Mouse (Mus musculus): ENCODE measurements around the gene Pax6. TPM values are rescaled to one million over a fixed set of nuclear protein-coding genes. Genes with fewer than 3 reads are reported as not detected.

Gene Pax6
- polyA plus RNA-seq, 1 experiment from 2014 or later: 103 TPM

GRCm38 (mm10) chr2:105684991-105685650 is 16.4 kb downstream of the Pax6 start:
- H3K4me3 ChIP-seq (ENCODE audit: low read depth, low read length): peak overlapping the region; percentile 10; the same call in 1 of the 2 replicates
- H3K36me3 ChIP-seq (ENCODE audit: control insufficient read depth, insufficient read depth, low read length): peaks cover 4% of the 10 kb centered on the region
- H3K27me3 ChIP-seq (ENCODE audit: control insufficient read depth, insufficient read depth, low read length): peaks cover 20% of the 10 kb centered on the region
- DNase-seq (ENCODE audit: low spot score): peak; percentile 52
- no peaks in the 10 kb centered on the region for H3K9me3 ChIP-seq (ENCODE audit: control insufficient read depth, low read length)
- H3K4me2 ChIP-seq (ENCODE audit: low read depth, low read length, severe bottlenecking): peak overlapping the region; percentile 48; the same call in 1 of the 2 replicates
- WGBS: 51% methylated on average over 11 of the region's 11 CpGs
- 0 out of 2 replicates have a peak overlapping the region, but pooled peaks have one; percentile 53 for H3K27ac ChIP-seq (ENCODE audit: low read depth, low read length)
- peaks cover 45% of the 10 kb centered on the region for H3K4me1 ChIP-seq (replicated peaks; ENCODE audit: control insufficient read depth, insufficient read depth, low read length)
- no peak for ATAC-seq (replicated peaks; ENCODE audit: low FRiP score)
- peak overlapping the region; percentile 29; the same call in 1 of the 2 replicates for H3K9ac ChIP-seq (ENCODE audit: low read length)

DNA sequence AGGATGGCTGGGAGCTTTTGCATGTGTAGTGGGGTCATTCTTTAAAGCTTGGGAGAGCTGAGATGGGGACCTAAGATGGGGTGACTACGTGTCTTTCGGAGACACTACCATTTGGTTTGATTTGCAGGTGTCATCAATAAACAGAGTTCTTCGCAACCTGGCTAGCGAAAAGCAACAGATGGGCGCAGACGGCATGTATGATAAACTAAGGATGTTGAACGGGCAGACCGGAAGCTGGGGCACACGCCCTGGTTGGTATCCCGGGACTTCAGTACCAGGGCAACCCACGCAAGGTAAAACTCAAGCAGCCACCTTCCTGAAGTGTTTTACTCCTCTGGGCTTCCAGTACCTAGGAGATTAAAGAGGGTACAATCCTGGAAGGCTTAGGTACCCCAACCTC is 17.0 kb downstream of the Pax6 start:
- DNase-seq (ENCODE audit: low spot score) (no peak), ATAC-seq (replicated peaks; ENCODE audit: low FRiP score) (no peak)
- Histone ChIP-seq H3K27ac (ENCODE audit: low read depth, low read length) (peak overlapping the region; percentile 46; the same call in 1 of the 2 replicates), H3K9ac (ENCODE audit: low read length) (peak overlapping the region; percentile 16; the same call in 1 of the 2 replicates), H3K4me3 (ENCODE audit: low read depth, low read length) (peak overlapping the region; percentile 10), H3K9me3 (ENCODE audit: control insufficient read depth, low read length) (no peaks in the 10 kb centered on the region), H3K4me1 (replicated peaks; ENCODE audit: control insufficient read depth, insufficient read depth, low read length) (peaks cover 47% of the 10 kb centered on the region), H3K36me3 (ENCODE audit: control insufficient read depth, insufficient read depth, low read length) (peaks cover 4% of the 10 kb centered on the region), H3K4me2 (ENCODE audit: low read depth, low read length, severe bottlenecking) (peak overlapping the region; percentile 48; the same call in 1 of the 2 replicates), H3K27me3 (ENCODE audit: control insufficient read depth, insufficient read depth, low read length) (peaks cover 19% of the 10 kb centered on the region)
- 59% methylated on average over 11 of the region's 11 CpGs for WGBS

DNA sequence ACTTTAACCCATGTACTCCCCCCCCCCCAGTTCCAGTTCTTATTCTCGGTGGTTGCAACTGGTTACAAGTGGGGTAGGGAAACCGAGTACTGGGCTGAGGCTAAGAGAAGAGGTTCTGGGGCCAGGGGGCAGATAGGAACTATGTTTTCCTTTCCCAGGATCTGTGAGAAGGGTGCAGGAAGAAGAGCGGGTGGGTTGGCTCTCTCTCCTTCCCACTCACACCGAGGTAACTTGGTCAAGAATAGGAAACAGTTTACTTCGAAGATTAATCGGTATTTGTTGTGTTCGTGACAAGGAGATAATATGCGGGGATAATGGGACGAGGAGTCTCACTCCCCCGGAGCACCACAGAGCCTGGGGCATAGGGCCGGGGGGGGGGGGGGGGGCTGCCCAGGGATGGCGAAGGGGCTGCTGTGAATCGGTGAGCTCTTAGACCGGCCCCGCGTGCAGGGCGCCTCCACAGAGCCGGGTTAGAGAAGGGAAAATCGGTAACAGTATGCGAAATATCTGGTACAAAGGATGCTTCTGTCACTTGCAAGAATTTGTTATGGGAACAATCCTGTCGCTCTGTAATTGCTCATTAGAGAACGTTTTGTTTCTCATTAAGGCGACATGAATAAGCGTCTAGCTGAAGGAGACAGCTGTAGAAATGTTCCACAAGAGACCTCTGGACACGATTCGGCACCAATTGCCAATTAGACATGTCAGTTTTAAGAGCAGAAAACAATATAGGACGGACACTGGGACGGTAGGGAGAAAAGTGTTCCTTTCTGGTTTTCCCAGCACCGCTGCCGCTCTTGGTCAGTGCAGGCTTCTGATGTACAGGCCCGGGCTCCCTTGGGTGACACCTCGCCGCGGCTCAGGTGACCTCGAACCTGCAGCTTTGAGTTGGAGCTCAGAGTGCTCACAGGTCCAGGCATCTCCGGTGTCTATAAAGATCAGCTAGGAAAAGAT is 17.9 kb downstream of the Pax6 start:
- ATAC-seq (replicated peaks; ENCODE audit: low FRiP score) (peak; percentile 29; the same call in 1 of the 2 replicates), DNase-seq (ENCODE audit: low spot score) (peak; percentile 74)
- Histone ChIP-seq H3K9me3 (ENCODE audit: control insufficient read depth, low read length) (no peaks in the 10 kb centered on the region), H3K4me1 (replicated peaks; ENCODE audit: control insufficient read depth, insufficient read depth, low read length) (peaks cover 45% of the 10 kb centered on the region), H3K9ac (ENCODE audit: low read length) (peak overlapping the region; percentile 20; the same call in 1 of the 2 replicates), H3K4me2 (ENCODE audit: low read depth, low read length, severe bottlenecking) (peak overlapping the region; percentile 48; the same call in 1 of the 2 replicates), H3K27ac (ENCODE audit: low read depth, low read length) (peak overlapping the region; percentile 82), H3K27me3 (ENCODE audit: control insufficient read depth, insufficient read depth, low read length) (peaks cover 15% of the 10 kb centered on the region), H3K4me3 (ENCODE audit: low read depth, low read length) (peak overlapping the region; percentile 10), H3K36me3 (ENCODE audit: control insufficient read depth, insufficient read depth, low read length) (peaks cover 4% of the 10 kb centered on the region)
- 4% methylated on average over 35 of the region's 36 CpGs for WGBS

DNA sequence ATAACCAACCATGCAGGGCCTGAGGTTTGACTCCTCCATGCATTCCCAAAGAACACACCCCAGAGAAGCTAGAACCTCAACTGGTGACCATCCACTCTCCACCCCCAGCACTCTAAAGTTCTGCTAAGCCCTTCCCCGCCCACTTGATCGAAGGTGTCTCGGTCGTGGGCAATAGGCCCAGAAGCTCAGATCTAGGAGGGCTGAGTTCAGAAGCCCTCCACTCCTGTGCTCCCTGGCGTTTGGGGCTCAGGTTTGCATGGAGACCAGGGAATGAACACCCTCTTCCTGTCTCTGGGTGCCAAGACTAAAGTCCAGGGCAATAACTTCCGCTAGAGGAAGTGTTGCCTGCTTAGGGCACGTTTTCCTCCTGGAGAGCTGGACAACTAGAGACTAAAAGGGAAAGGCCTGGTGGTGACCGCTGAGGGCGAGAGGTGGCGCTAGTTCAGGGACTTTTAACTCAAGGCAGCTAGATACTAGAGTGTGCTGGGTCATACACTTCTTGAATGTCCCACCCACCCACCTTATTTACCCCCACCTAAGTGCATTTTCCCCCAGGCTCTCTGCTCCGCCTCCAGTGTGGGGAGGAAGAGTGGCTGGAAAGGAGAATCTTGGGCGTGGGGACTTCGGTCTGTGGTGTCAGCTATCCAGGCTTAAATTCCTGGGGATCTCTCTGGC is 18.8 kb downstream of the Pax6 start:
- 6% methylated on average over 13 of the region's 13 CpGs for WGBS
- peak overlapping the region; percentile 82 for H3K27ac ChIP-seq (ENCODE audit: low read depth, low read length)
- 0 out of 2 replicates have a peak overlapping the region, but pooled peaks have one; percentile 16 for H3K4me3 ChIP-seq (ENCODE audit: low read depth, low read length)
- H3K9ac ChIP-seq (ENCODE audit: low read length): peak overlapping the region; percentile 49
- peaks cover 15% of the 10 kb centered on the region for H3K27me3 ChIP-seq (ENCODE audit: control insufficient read depth, insufficient read depth, low read length)
- peaks cover 42% of the 10 kb centered on the region for H3K4me1 ChIP-seq (replicated peaks; ENCODE audit: control insufficient read depth, insufficient read depth, low read length)
- ATAC-seq (replicated peaks; ENCODE audit: low FRiP score): peak; percentile 17
- H3K9me3 ChIP-seq (ENCODE audit: control insufficient read depth, low read length): no peaks in the 10 kb centered on the region
- peak overlapping the region; percentile 48 for H3K4me2 ChIP-seq (ENCODE audit: low read depth, low read length, severe bottlenecking)
- peaks cover 4% of the 10 kb centered on the region for H3K36me3 ChIP-seq (ENCODE audit: control insufficient read depth, insufficient read depth, low read length)
- peak; percentile 75 for DNase-seq (ENCODE audit: low spot score)

DNA sequence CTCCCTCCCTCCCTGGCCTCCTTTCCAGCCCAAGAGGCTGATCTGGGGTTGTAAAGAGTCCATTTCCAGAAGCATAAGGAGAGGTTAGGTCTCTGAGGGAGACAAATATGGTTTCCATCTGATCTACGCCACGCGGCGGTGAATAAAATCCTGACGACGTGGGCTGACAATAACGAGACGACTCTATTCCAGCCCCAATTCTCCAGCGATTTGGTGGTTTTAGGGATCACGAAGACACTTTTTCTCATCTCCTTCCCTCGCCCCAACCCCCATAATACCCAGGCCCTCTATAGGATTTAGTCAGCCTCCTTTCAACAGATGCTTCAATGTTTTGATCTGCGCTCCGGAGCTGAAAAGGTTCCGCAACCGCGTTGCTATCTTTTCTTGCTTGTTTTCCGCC is 19.3 kb downstream of the Pax6 start:
- Histone ChIP-seq H3K4me3 (ENCODE audit: low read depth, low read length) (peak overlapping the region; percentile 16; the same call in 1 of the 2 replicates), H3K9ac (ENCODE audit: low read length) (peak overlapping the region; percentile 49), H3K27ac (ENCODE audit: low read depth, low read length) (peak overlapping the region; percentile 82), H3K9me3 (ENCODE audit: control insufficient read depth, low read length) (no peaks in the 10 kb centered on the region), H3K4me2 (ENCODE audit: low read depth, low read length, severe bottlenecking) (peak overlapping the region; percentile 48), H3K36me3 (ENCODE audit: control insufficient read depth, insufficient read depth, low read length) (peaks cover 4% of the 10 kb centered on the region), H3K27me3 (ENCODE audit: control insufficient read depth, insufficient read depth, low read length) (peaks cover 15% of the 10 kb centered on the region), H3K4me1 (replicated peaks; ENCODE audit: control insufficient read depth, insufficient read depth, low read length) (peaks cover 39% of the 10 kb centered on the region)
- ATAC-seq (replicated peaks; ENCODE audit: low FRiP score) (0 out of 2 replicates have a peak, but pooled peaks have one; percentile 1), DNase-seq (ENCODE audit: low spot score) (peak; percentile 62)
- under 1% methylated on average over 17 of the region's 17 CpGs for WGBS

- no peaks in the 10 kb centered on the region for H3K9me3 ChIP-seq (ENCODE audit: control insufficient read depth, low read length)
- ATAC-seq (replicated peaks; ENCODE audit: low FRiP score): no peak
- WGBS: 2% methylated on average over 25 of the region's 25 CpGs
- peaks cover 15% of the 10 kb centered on the region for H3K27me3 ChIP-seq (ENCODE audit: control insufficient read depth, insufficient read depth, low read length)
- peaks cover 4% of the 10 kb centered on the region for H3K36me3 ChIP-seq (ENCODE audit: control insufficient read depth, insufficient read depth, low read length)
- H3K4me1 ChIP-seq (replicated peaks; ENCODE audit: control insufficient read depth, insufficient read depth, low read length): peaks cover 37% of the 10 kb centered on the region
- H3K9ac ChIP-seq (ENCODE audit: low read length): peak overlapping the region; percentile 49
- DNase-seq (ENCODE audit: low spot score): peak; percentile 66
- H3K4me2 ChIP-seq (ENCODE audit: low read depth, low read length, severe bottlenecking): peak overlapping the region; percentile 48
- H3K27ac ChIP-seq (ENCODE audit: low read depth, low read length): peak overlapping the region; percentile 82
- H3K4me3 ChIP-seq (ENCODE audit: low read depth, low read length): peak overlapping the region; percentile 16
These were observed 20.0 kb downstream of the Pax6 start for GRCm38 (mm10) chr2:105688436-105689303.

DNA sequence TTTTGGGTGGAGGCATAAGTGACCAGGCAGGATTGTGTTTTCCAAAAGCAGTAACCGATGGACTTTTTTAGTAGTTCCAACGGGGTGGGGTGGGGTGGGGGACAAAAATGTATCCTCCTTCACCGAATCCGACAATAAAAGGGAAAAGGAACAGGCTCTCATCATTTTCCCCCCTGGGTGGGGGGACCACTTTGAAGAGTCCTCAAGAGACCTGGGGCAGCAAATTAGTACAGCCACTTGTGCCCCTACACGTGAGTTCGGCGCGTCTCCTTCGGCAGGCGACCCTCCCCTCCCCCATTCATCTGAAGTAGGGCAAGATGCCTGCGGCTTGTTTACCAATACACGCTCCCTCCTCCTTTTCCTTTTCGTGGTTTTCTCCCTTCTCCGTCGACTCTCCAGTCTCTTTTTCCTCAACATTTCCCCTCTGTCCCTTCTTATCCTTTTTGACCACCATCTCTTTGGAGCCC is 20.6 kb downstream of the Pax6 start:
- H3K27me3 ChIP-seq (ENCODE audit: control insufficient read depth, insufficient read depth, low read length): peaks cover 15% of the 10 kb centered on the region
- H3K27ac ChIP-seq (ENCODE audit: low read depth, low read length): peak overlapping the region; percentile 82
- H3K4me3 ChIP-seq (ENCODE audit: low read depth, low read length): peak overlapping the region; percentile 16
- peak; percentile 81 for DNase-seq (ENCODE audit: low spot score)
- H3K4me2 ChIP-seq (ENCODE audit: low read depth, low read length, severe bottlenecking): peak overlapping the region; percentile 48
- H3K36me3 ChIP-seq (ENCODE audit: control insufficient read depth, insufficient read depth, low read length): peaks cover 4% of the 10 kb centered on the region
- H3K4me1 ChIP-seq (replicated peaks; ENCODE audit: control insufficient read depth, insufficient read depth, low read length): peaks cover 37% of the 10 kb centered on the region
- peak overlapping the region; percentile 49 for H3K9ac ChIP-seq (ENCODE audit: low read length)
- no peaks in the 10 kb centered on the region for H3K9me3 ChIP-seq (ENCODE audit: control insufficient read depth, low read length)
- ATAC-seq (replicated peaks; ENCODE audit: low FRiP score): peak; percentile 30
- WGBS: under 1% methylated on average over 15 of the region's 15 CpGs

Measured in forebrain, embryonic 11.5 days (tissue).